Mouse (Mus musculus) G1E-ER4 (cell line): ENCODE data around the gene 4930451I11Rik. TPM values are rescaled to one million over a fixed set of nuclear protein-coding genes. Genes with fewer than 3 reads are reported as not detected.

Experiments
- GATA1 ChIP-seq: IDR thresholded peaks from one replicate; pipeline ENCODE4 v1.8.0; 2012; ENCODE audit warnings: low read length, inconsistent platforms
- polyA plus RNA-seq: library from polyadenylated mRNA; stranded (reverse); fragments of >175 nt; gene quantifications from 2 replicates; pipeline ENCODE4 v1.2.3, GENCODE M21; 2012

Gene 4930451I11Rik
- polyA plus RNA-seq, 1 experiment = not detected

GRCm38 (mm10) chr7:126798127-126799049 is 33.1 kb downstream of the 4930451I11Rik start:
- no peak for TF ChIP-seq GATA1

GRCm38 (mm10) chr7:126797411-126798126 is 33.9 kb downstream of the 4930451I11Rik start, which contains the start of gene Fam57b:
TSS of gene Fam57b (plus strand) at chr7:126797668.
- TF ChIP-seq GATA1 = no peak

- no peak for TF ChIP-seq GATA1
Measured at GRCm38 (mm10) chr7:126796350-126796932, 35.0 kb downstream of the 4930451I11Rik start.

GRCm38 (mm10) chr7:126795387-126796317 is 35.8 kb downstream of the 4930451I11Rik start:
- TF ChIP-seq GATA1 = no peak

GRCm38 (mm10) chr7:126794271-126794605 is 37.2 kb downstream of the 4930451I11Rik start:
- no peak for TF ChIP-seq GATA1

GRCm38 (mm10) chr7:126793456-126794270 is 37.8 kb downstream of the 4930451I11Rik start:
- TF ChIP-seq GATA1 = no peak

- no peak for TF ChIP-seq GATA1
Measured at GRCm38 (mm10) chr7:126792721-126793443, 38.6 kb downstream of the 4930451I11Rik start.

- TF ChIP-seq GATA1 = no peak
Measured at GRCm38 (mm10) chr7:126791851-126792720, 39.4 kb downstream of the 4930451I11Rik start, which contains the start of gene Ppp4c. TSS of gene Ppp4c (minus strand) at chr7:126792496.

- TF ChIP-seq GATA1 = no peak
Measured at GRCm38 (mm10) chr7:126789141-126789540, 42.3 kb downstream of the 4930451I11Rik start.

- no peak for TF ChIP-seq GATA1
Measured at GRCm38 (mm10) chr7:126786142-126786541, 45.3 kb downstream of the 4930451I11Rik start.

GRCm38 (mm10) chr7:126785056-126785455 is 46.4 kb downstream of the 4930451I11Rik start:
- no peak for TF ChIP-seq GATA1

- TF ChIP-seq GATA1 = no peak
Measured at GRCm38 (mm10) chr7:126784469-126784868, 47.0 kb downstream of the 4930451I11Rik start.
